Mouse (Mus musculus): ENCODE data around the gene Hras.

The Hras gene

GRCm38 (mm10) chr7:141193948-141194347 is at the start of gene Hras, which contains the start of gene Lrrc56:
Hras (minus strand) TSS chr7:141194005.
Lrrc56 (plus strand) TSS chr7:141194157.
- DNase-seq (ENCODE audit: low read depth) = peak; percentile 98

- DNase-seq (ENCODE audit: low read depth) = no peak
These were observed 37.7 kb upstream of the Hras start for GRCm38 (mm10) chr7:141231551-141231950.

GRCm38 (mm10) chr7:141231111-141231510 is 37.3 kb upstream of the Hras start:
- DNase-seq (ENCODE audit: low read depth) = no peak

GRCm38 (mm10) chr7:141230570-141230969 is 36.8 kb upstream of the Hras start:
- no peak for DNase-seq (ENCODE audit: low read depth)

- DNase-seq (ENCODE audit: low read depth) = no peak
These were observed 35.9 kb upstream of the Hras start for GRCm38 (mm10) chr7:141229702-141230101.

- DNase-seq (ENCODE audit: low read depth) = peak; percentile 97
These were observed 34.7 kb upstream of the Hras start, which contains the start of gene Phrf1 for GRCm38 (mm10) chr7:141228279-141229067. Phrf1 (plus strand) TSS chr7:141228784.

- DNase-seq (ENCODE audit: low read depth) = no peak
These were observed 34.0 kb upstream of the Hras start for GRCm38 (mm10) chr7:141227796-141228195.

- DNase-seq (ENCODE audit: low read depth) = peak; percentile 38
These were observed 32.7 kb upstream of the Hras start for GRCm38 (mm10) chr7:141226535-141226934.

- no peak for DNase-seq (ENCODE audit: low read depth)
These were observed 29.0 kb upstream of the Hras start for GRCm38 (mm10) chr7:141222696-141223215.

- no peak for DNase-seq (ENCODE audit: low read depth)
These were observed 28.3 kb upstream of the Hras start for GRCm38 (mm10) chr7:141222126-141222467.

- DNase-seq (ENCODE audit: low read depth) = peak; percentile 86
These were observed 27.7 kb upstream of the Hras start for GRCm38 (mm10) chr7:141221249-141222125.

GRCm38 (mm10) chr7:141220377-141220776 is 26.6 kb upstream of the Hras start:
- no peak for DNase-seq (ENCODE audit: low read depth)

GRCm38 (mm10) chr7:141219558-141220099 is 25.8 kb upstream of the Hras start:
- DNase-seq (ENCODE audit: low read depth) = no peak

- DNase-seq (ENCODE audit: low read depth) = no peak
These were observed 24.8 kb upstream of the Hras start for GRCm38 (mm10) chr7:141218557-141219133.

GRCm38 (mm10) chr7:141218141-141218540 is 24.3 kb upstream of the Hras start:
- no peak for DNase-seq (ENCODE audit: low read depth)

- no peak for DNase-seq (ENCODE audit: low read depth)
These were observed 23.7 kb upstream of the Hras start for GRCm38 (mm10) chr7:141217343-141218013.

GRCm38 (mm10) chr7:141216894-141217293 is 23.1 kb upstream of the Hras start:
- no peak for DNase-seq (ENCODE audit: low read depth)

GRCm38 (mm10) chr7:141215880-141216733 is 22.3 kb upstream of the Hras start:
- DNase-seq (ENCODE audit: low read depth) = no peak

GRCm38 (mm10) chr7:141215101-141215879 is 21.5 kb upstream of the Hras start, which contains the start of gene Rassf7:
Rassf7 (plus strand) TSS chr7:141215860.
- DNase-seq (ENCODE audit: low read depth) = peak; percentile 97

- no peak for DNase-seq (ENCODE audit: low read depth)
These were observed 20.5 kb upstream of the Hras start for GRCm38 (mm10) chr7:141214310-141214709.
